Mouse (Mus musculus) frontal cortex, adult (tissue): Measurements from ENCODE around the gene Sorl1.
"Not testable (repeated sequence)": the region's sequence is repeated elsewhere in the genome, so short reads cannot be mapped to it uniquely, and the experiment has no call there.

Experiments used
- ATAC-seq: cut with Nextera tagmentation; 2 replicates; pipeline ENCODE4 v1.9.2; 2017; ENCODE audit warnings: mild to moderate bottlenecking, moderate library complexity, mixed read lengths; ENCODE audit not compliant: low TSS enrichment

Sorl1 gene

GRCm38 (mm10) chr9:42094028-42094551, 30.0 kb downstream of the Sorl1 start:
- peak; percentile 58 for ATAC-seq

GRCm38 (mm10) chr9:42092749-42093148, 31.3 kb downstream of the Sorl1 start:
- ATAC-seq: no peak

GRCm38 (mm10) chr9:42091561-42091960, 32.5 kb downstream of the Sorl1 start:
- ATAC-seq: no peak

GRCm38 (mm10) chr9:42087921-42088320, 36.2 kb downstream of the Sorl1 start:
- ATAC-seq: no peak

- ATAC-seq: no peak
These were observed 38.1 kb downstream of the Sorl1 start for GRCm38 (mm10) chr9:42085970-42086369.

GRCm38 (mm10) chr9:42083661-42084067, 40.4 kb downstream of the Sorl1 start:
- ATAC-seq: peak; percentile 85

- no peak for ATAC-seq
These were observed 42.2 kb downstream of the Sorl1 start for GRCm38 (mm10) chr9:42081681-42082530.

- no peak for ATAC-seq
These were observed 43.4 kb downstream of the Sorl1 start for GRCm38 (mm10) chr9:42080671-42081070.

- no peak for ATAC-seq
These were observed 46.8 kb downstream of the Sorl1 start for GRCm38 (mm10) chr9:42077112-42077845.

GRCm38 (mm10) chr9:42076256-42076849, 47.7 kb downstream of the Sorl1 start:
- no peak for ATAC-seq

- ATAC-seq: no peak
These were observed 48.9 kb downstream of the Sorl1 start for GRCm38 (mm10) chr9:42075241-42075640.

GRCm38 (mm10) chr9:42072010-42072409, 52.1 kb downstream of the Sorl1 start:
- 0 out of 2 replicates have a peak, but pooled peaks have one; percentile 10 for ATAC-seq

- ATAC-seq: no peak
These were observed 53.2 kb downstream of the Sorl1 start for GRCm38 (mm10) chr9:42070856-42071255.

- no peak for ATAC-seq
These were observed 54.6 kb downstream of the Sorl1 start for GRCm38 (mm10) chr9:42069471-42069870.

GRCm38 (mm10) chr9:42067950-42068349, 56.1 kb downstream of the Sorl1 start:
- ATAC-seq: peak; percentile 58; the same call in 1 of the 2 replicates

- ATAC-seq: no peak
These were observed 58.3 kb downstream of the Sorl1 start for GRCm38 (mm10) chr9:42065756-42066155.

- ATAC-seq: no peak
These were observed 60.7 kb downstream of the Sorl1 start for GRCm38 (mm10) chr9:42063391-42063790.

GRCm38 (mm10) chr9:42062269-42062668, 61.8 kb downstream of the Sorl1 start:
- peak; percentile 72; the same call in 1 of the 2 replicates for ATAC-seq

GRCm38 (mm10) chr9:42059006-42059405, 65.1 kb downstream of the Sorl1 start:
- ATAC-seq: not testable (repeated sequence)

- ATAC-seq: no peak
These were observed 67.5 kb downstream of the Sorl1 start for GRCm38 (mm10) chr9:42056591-42056990.

- peak; percentile 66 for ATAC-seq
These were observed 68.7 kb downstream of the Sorl1 start for GRCm38 (mm10) chr9:42055378-42055777.
